In genomic region chr5:121339507-121340230, GRCm38 (mm10) we compare ENCODE assay signal across 19 mouse cellular contexts. TPM values are rescaled to one million over a fixed set of nuclear protein-coding genes. Genes with fewer than 3 reads are reported as not detected.
DNase-seq lines count a peak whose midpoint lies in the region; ATAC-seq and TF ChIP-seq lines count a peak whose summit lies in the region.
"Had no signal": no experiment of that assay in that cellular context is flagged by ENCODE, and none has a peak within 500 bp of the region (broad histone marks: within the 10 kb centered on the region; RNA-seq: fewer than 3 reads in every experiment).

No protein-coding gene starts in this region.

- TF ChIP-seq CTCF in lung, postnatal 0 days (IDR thresholded peaks at IDR 0.05) = no peak

- no peak overlapping the region for H3K4me3 ChIP-seq in lung, postnatal 0 days (ENCODE audit: low read depth, low read length)
- no peak overlapping the region for H3K4me3 ChIP-seq in embryonic facial prominence, embryonic 10.5 days
- H3K4me3 ChIP-seq: liver, embryonic 12.5 days; midbrain, embryonic 13.5 days had no signal

- H3K9ac ChIP-seq in lung, postnatal 0 days (replicated peaks; ENCODE audit: low read depth) = no peak overlapping the region
- H3K9ac ChIP-seq: hindbrain, embryonic 14.5 days; liver, embryonic 12.5 days; midbrain, embryonic 13.5 days had no signal

- peak; percentile 46 for DNase-seq in cerebellum, adult 11 months
- no peak for DNase-seq in cerebellum, postnatal 4 days (ENCODE audit: low spot score in 2 of 2)
- peak; percentile 9 for DNase-seq in lung, postnatal 0 days (ENCODE audit: low spot score)
- DNase-seq in lung, postnatal 4 days = no peak
- peak; percentile 49 for DNase-seq in cerebellum, adult 8-10 months
- peak; percentile 13 for DNase-seq in lung, postnatal 25 days (ENCODE audit: low spot score)
- DNase-seq in embryonic facial prominence, embryonic 10.5 days (ENCODE audit: low spot score) = no peak
- DNase-seq in spleen, postnatal 4 days (ENCODE audit: low spot score in 2 of 2) = no peak
- DNase-seq: adrenal gland, adult 8-10 months; gastrocnemius, postnatal 14 days; kidney, adult 18-20 months; kidney, postnatal 25 days; left cerebral cortex, postnatal 4 days; spleen, adult 18-20 months; thymus, postnatal 4 days had no signal

- ATAC-seq in lung, postnatal 0 days = peak; percentile 47
- ATAC-seq: liver, embryonic 12.5 days; midbrain, embryonic 13.5 days had no signal

- no peak for TF ChIP-seq EP300 in lung, postnatal 0 days (IDR thresholded peaks at IDR 0.05)

- H3K9me3 ChIP-seq in lung, postnatal 0 days (ENCODE audit: low read length) = no peaks in the 10 kb centered on the region
- no peaks in the 10 kb centered on the region for H3K9me3 ChIP-seq in embryonic facial prominence, embryonic 10.5 days
- H3K9me3 ChIP-seq: liver, embryonic 12.5 days; midbrain, embryonic 13.5 days had no signal

- no peaks in the 10 kb centered on the region for H3K4me1 ChIP-seq in lung, postnatal 0 days (ENCODE audit: insufficient read depth, low read depth, low read length)
- peaks cover 31% of the 10 kb centered on the region for H3K4me1 ChIP-seq in embryonic facial prominence, embryonic 10.5 days
- H3K4me1 ChIP-seq: liver, embryonic 12.5 days; midbrain, embryonic 13.5 days had no signal

- peaks cover 51% of the 10 kb centered on the region for H3K36me3 ChIP-seq in lung, postnatal 0 days (ENCODE audit: insufficient read depth, low read length)
- peaks cover 91% of the 10 kb centered on the region for H3K36me3 ChIP-seq in embryonic facial prominence, embryonic 10.5 days (replicated peaks)

- H3K27me3 ChIP-seq in lung, postnatal 0 days (replicated peaks; ENCODE audit: insufficient read depth, low read length) = no peaks in the 10 kb centered on the region
- H3K27me3 ChIP-seq in embryonic facial prominence, embryonic 10.5 days (replicated peaks; ENCODE audit: low read depth, poor library complexity, severe bottlenecking) = no peaks in the 10 kb centered on the region
- H3K27me3 ChIP-seq: liver, embryonic 12.5 days; midbrain, embryonic 13.5 days had no signal

- H3K4me2 ChIP-seq in lung, postnatal 0 days (replicated peaks; ENCODE audit: low read depth, low read length) = no peak overlapping the region
- H3K4me2 ChIP-seq: hindbrain, embryonic 14.5 days; liver, embryonic 12.5 days; midbrain, embryonic 13.5 days had no signal

- H3K27ac ChIP-seq in lung, postnatal 0 days (ENCODE audit: low read length) = no peak overlapping the region
- H3K27ac ChIP-seq in embryonic facial prominence, embryonic 10.5 days (replicated peaks) = no peak overlapping the region
- H3K27ac ChIP-seq: hindbrain, embryonic 14.5 days; liver, embryonic 12.5 days; macrophage; midbrain, embryonic 13.5 days had no signal

- 81% methylated on average over 7 of the region's 7 CpGs for WGBS in lung, postnatal 0 days
- WGBS in embryonic facial prominence, embryonic 10.5 days = 92% methylated on average over 7 of the region's 7 CpGs

RNA-seq across cellular contexts. Expression of gene Trafd1, which starts 45.8 kb away (rescaled TPM):
- polyA plus RNA-seq in lung, postnatal 0 days (2015; fragmentation: Nextera tagmentation; extraction: Ambion mirVana) = 76.6 and 80.9 TPM in 2 replicates
- 74.1 and 74.8 TPM in 2 replicates for polyA plus RNA-seq in embryonic facial prominence, embryonic 10.5 days (2016; fragmentation: Nextera tagmentation; extraction: Ambion mirVana)

RNA-seq across cellular contexts. Expression of gene Naa25, which starts 58.1 kb away (rescaled TPM):
- 14.3 and 16.0 TPM in 2 replicates for polyA plus RNA-seq in lung, postnatal 0 days (2015; fragmentation: Nextera tagmentation; extraction: Ambion mirVana)
- 49.4 and 53.7 TPM in 2 replicates for polyA plus RNA-seq in embryonic facial prominence, embryonic 10.5 days (2016; fragmentation: Nextera tagmentation; extraction: Ambion mirVana)

Comparison
In these comparisons a context has a peak if more than half of its experiments do, and no peak if none do; other contexts are left out.
1. DNase-seq: peak in cerebellum, adult 11 months (single experiment), lung, postnatal 0 days (single experiment), cerebellum, adult 8-10 months (single experiment) and lung, postnatal 25 days (single experiment); none in cerebellum, postnatal 4 days (0 of 2), lung, postnatal 4 days (0 of 2), embryonic facial prominence, embryonic 10.5 days (single experiment) and spleen, postnatal 4 days (0 of 2).